1 mouse cellular context compared by ENCODE assay signal in the genomic region with DNA sequence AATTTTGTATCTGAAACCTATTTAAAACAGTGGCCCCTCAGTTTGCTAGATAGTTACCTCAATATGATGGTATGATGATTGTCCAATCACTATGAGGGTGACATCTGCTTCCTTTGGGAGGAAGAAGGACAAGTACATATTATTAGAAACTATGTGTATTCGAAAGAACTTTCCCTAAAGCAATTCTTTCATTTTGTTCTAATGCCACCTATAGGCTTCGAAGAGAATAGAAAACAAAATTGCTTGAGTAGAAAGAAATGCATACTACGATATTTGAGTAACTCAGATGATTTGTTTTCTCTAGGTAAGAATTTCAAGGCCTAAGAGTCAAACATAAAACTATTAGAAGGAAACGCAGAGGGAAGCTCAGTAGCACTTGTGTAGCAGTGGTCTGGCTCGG.
TF ChIP-seq lines count a peak whose summit lies in the region.

No protein-coding gene starts in this region.

TF ChIP-seq in MEL, 35 proteins besides CTCF, POLR2A, EP300 and RAD21:
- peak; percentile 60 for TF ChIP-seq SMC3 (IDR thresholded peaks at IDR 0.05; ENCODE audit: low read depth, low read length)
- no peak for TF ChIP-seq TBP (IDR thresholded peaks at IDR 0.05; ENCODE audit: low read depth, low read length)
- TF ChIP-seq MAZ (IDR thresholded peaks at IDR 0.05; ENCODE audit: low read depth, low read length), result no peak
- no peak for TF ChIP-seq CHD2 (IDR thresholded peaks at IDR 0.05; ENCODE audit: low read length)
- TF ChIP-seq MEF2A (IDR thresholded peaks at IDR 0.05; ENCODE audit: extremely low read depth, insufficient replicate concordance, low read depth, low read length, poor library complexity, severe bottlenecking), result no peak
- TF ChIP-seq E2F4 (IDR thresholded peaks at IDR 0.05; ENCODE audit: borderline replicate concordance, low read depth, low read length), result no peak
- peak; percentile 35; the same call in 1 of the 2 replicates for TF ChIP-seq ZC3H11A (IDR thresholded peaks at IDR 0.05; ENCODE audit: low read depth, low read length)
TF ChIP-seq in MEL: peak in this region for 2.
